Mouse (Mus musculus) myocyte (in vitro differentiated cells): ENCODE results near the gene Cracr2b.

ENCODE experiments used
- MYOD1 ChIP-seq, 3 experiments: IDR thresholded peaks; one replicate each; pipeline ENCODE4 v1.6.1; 2011; ENCODE audit warnings: control low read depth in 2 of 3, low read depth in 2 of 3, mild to moderate bottlenecking in 2 of 3, moderate library complexity in 1 of 3; ENCODE audit not compliant: insufficient read length in 2 of 3, control insufficient read depth in 1 of 3
- MYOG ChIP-seq, 3 experiments: IDR thresholded peaks; one replicate each; pipeline ENCODE4 v1.6.1; 2011; ENCODE audit warnings: control low read depth in 2 of 3, low read depth in 2 of 3, mild to moderate bottlenecking in 2 of 3; ENCODE audit not compliant: insufficient read length in 2 of 3, control insufficient read depth in 1 of 3, insufficient read depth in 1 of 3

DNA sequence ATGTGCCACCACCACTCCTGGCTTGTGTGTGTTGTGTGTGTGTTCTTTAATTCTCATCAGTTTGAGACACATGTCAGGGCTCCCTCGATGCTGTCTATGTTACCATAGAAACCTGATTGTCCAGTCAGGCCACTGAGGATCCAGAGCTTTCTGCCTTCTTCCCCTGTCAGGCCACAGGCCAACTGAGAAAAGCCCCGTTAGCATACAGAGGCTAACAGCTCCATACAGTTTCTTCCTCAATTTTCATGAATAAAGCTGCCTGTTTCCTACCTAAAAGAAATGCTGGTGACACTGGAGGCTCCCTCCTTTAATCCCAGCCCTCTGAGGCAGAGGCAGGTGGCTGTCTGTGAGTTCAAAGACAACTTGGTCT lies 24.4 kb upstream of the Cracr2b start:
- TF ChIP-seq MYOD1 (IDR thresholded peaks at IDR 0.05; ENCODE audit: control insufficient read depth in 1 of 3, insufficient read length in 2 of 3, low read depth in 2 of 3), result no peak
- TF ChIP-seq MYOG (IDR thresholded peaks at IDR 0.05; ENCODE audit: control insufficient read depth in 1 of 3, insufficient read depth in 1 of 3, insufficient read length in 2 of 3, low read depth in 2 of 3), result no peak
